Mouse (Mus musculus): Measurements from ENCODE around the gene Rbm47. TPM values are rescaled to one million over a fixed set of nuclear protein-coding genes. Genes with fewer than 3 reads are reported as not detected.

The Rbm47 gene
- total RNA-seq, 2 experiments from 2014 or later = 2.7 to 6.7 TPM

- DNase-seq (ENCODE audit: low spot score in 2 of 2) = no peak
These were observed 84.5 kb downstream of the Rbm47 start for GRCm38 (mm10) chr5:66088247-66088901.

GRCm38 (mm10) chr5:66086952-66087351 lies 86.0 kb downstream of the Rbm47 start:
- DNase-seq (ENCODE audit: low spot score in 2 of 2) = no peak

GRCm38 (mm10) chr5:66086304-66086703 lies 86.6 kb downstream of the Rbm47 start:
- no peak for DNase-seq (ENCODE audit: low spot score in 2 of 2)

GRCm38 (mm10) chr5:66085478-66085877 lies 87.4 kb downstream of the Rbm47 start:
- DNase-seq (ENCODE audit: low spot score in 2 of 2) = no peak

GRCm38 (mm10) chr5:66084541-66084940 lies 88.4 kb downstream of the Rbm47 start:
- DNase-seq (ENCODE audit: low spot score in 2 of 2) = no peak

GRCm38 (mm10) chr5:66083350-66083749 lies 89.6 kb downstream of the Rbm47 start:
- DNase-seq (ENCODE audit: low spot score in 2 of 2) = peak; percentile 28 to 32

- no peak for DNase-seq (ENCODE audit: low spot score in 2 of 2)
These were observed 90.7 kb downstream of the Rbm47 start for GRCm38 (mm10) chr5:66082229-66082572.

- DNase-seq (ENCODE audit: low spot score in 2 of 2) = no peak
These were observed 91.3 kb downstream of the Rbm47 start for GRCm38 (mm10) chr5:66081443-66082228.

- DNase-seq (ENCODE audit: low spot score in 2 of 2) = no peak
These were observed 92.2 kb downstream of the Rbm47 start for GRCm38 (mm10) chr5:66080529-66081220.

GRCm38 (mm10) chr5:66079358-66080179 lies 93.3 kb downstream of the Rbm47 start:
- DNase-seq (ENCODE audit: low spot score in 2 of 2) = no peak

- no peak for DNase-seq (ENCODE audit: low spot score in 2 of 2)
These were observed 94.4 kb downstream of the Rbm47 start for GRCm38 (mm10) chr5:66078491-66079012.

GRCm38 (mm10) chr5:66077416-66077815 lies 95.5 kb downstream of the Rbm47 start:
- DNase-seq (ENCODE audit: low spot score in 2 of 2) = peak; percentile 23 to 46

GRCm38 (mm10) chr5:66076685-66077301 lies 96.1 kb downstream of the Rbm47 start:
- no peak for DNase-seq (ENCODE audit: low spot score in 2 of 2)

- no peak for DNase-seq (ENCODE audit: low spot score in 2 of 2)
These were observed 97.0 kb downstream of the Rbm47 start for GRCm38 (mm10) chr5:66075906-66076305.

- no peak for DNase-seq (ENCODE audit: low spot score in 2 of 2)
These were observed 97.9 kb downstream of the Rbm47 start for GRCm38 (mm10) chr5:66075032-66075488.

GRCm38 (mm10) chr5:66074235-66074634 lies 98.7 kb downstream of the Rbm47 start:
- no peak for DNase-seq (ENCODE audit: low spot score in 2 of 2)

GRCm38 (mm10) chr5:66073604-66074164 lies 99.2 kb downstream of the Rbm47 start:
- DNase-seq (ENCODE audit: low spot score in 2 of 2) = no peak

- no peak for DNase-seq (ENCODE audit: low spot score in 2 of 2)
These were observed 101.2 kb downstream of the Rbm47 start for GRCm38 (mm10) chr5:66071722-66072121.

GRCm38 (mm10) chr5:66070350-66070749 lies 102.6 kb downstream of the Rbm47 start:
- DNase-seq (ENCODE audit: low spot score in 2 of 2) = no peak

Data from gastrocnemius, postnatal 4 days (tissue).